8 mouse cellular contexts compared by ENCODE assay signal in the genomic region with DNA sequence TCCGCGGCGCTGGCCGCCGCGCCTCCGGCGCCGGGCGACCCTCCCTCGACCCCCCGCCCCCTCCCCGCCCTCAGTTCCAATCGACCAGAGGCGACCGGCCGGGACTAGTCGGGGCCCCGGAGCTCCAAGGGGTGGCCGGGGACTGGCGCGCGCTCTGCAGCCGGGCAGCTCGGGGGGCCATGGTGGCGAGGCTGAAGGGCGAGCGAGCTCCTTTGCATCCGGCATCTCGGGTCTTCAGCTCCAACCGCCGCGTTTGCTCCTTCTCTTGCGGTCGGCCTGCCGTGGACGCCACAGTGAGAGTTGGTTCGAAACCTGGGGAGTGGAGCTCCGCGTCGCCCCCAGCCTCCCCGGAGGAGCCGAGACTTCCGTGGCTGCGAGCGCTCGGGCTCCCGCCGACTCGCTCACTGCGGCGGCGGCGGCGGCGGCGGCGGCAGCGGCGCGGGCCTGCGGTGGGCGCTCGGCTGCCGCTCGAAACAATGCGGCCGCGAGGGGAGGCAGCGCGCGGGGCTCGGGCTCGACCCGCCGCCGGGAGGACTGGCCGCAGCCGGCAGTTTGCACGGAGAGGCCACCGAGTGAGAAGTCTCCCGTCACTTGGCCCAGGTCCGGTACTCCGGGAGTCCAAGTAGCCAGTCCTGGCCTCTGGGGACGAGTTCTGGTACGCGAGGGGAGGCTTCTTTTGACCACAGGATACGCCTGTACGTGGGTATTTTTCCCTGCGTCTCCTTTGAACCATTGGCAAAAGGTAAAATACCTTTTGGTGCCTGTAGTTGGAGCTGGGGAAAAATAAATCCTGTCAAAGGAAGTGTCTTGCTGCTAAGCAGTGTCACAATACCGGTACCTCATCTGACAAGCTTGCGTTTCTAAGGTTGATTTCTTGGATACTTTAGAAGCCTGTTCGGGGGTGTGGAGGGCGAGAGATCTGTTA. TPM values are rescaled to one million over a fixed set of nuclear protein-coding genes. Genes with fewer than 3 reads are reported as not detected.
DNase-seq lines count a peak whose midpoint lies in the region; ATAC-seq and TF ChIP-seq lines count a peak whose summit lies in the region.

No protein-coding gene starts in this region.

- peak overlapping the region; percentile 86 for H3K4me3 ChIP-seq in intestine, embryonic 16.5 days (ENCODE audit: low read length)
- H3K4me3 ChIP-seq in limb, embryonic 13.5 days, result peak overlapping the region; percentile 81
- peak overlapping the region; percentile 88 for H3K4me3 ChIP-seq in midbrain, postnatal 0 days (ENCODE audit: low read depth, low read length)

- peak; percentile 57 for TF ChIP-seq CTCF in midbrain, postnatal 0 days (IDR thresholded peaks at IDR 0.05)

- peak overlapping the region; percentile 83 for H3K27ac ChIP-seq in intestine, embryonic 16.5 days (ENCODE audit: low read length)
- peak overlapping the region; percentile 97 for H3K27ac ChIP-seq in limb, embryonic 13.5 days
- peak overlapping the region; percentile 90 for H3K27ac ChIP-seq in midbrain, postnatal 0 days (ENCODE audit: low read depth, low read length)

- H3K9ac ChIP-seq in intestine, embryonic 16.5 days (ENCODE audit: low read depth, low read length), result peak overlapping the region; percentile 84
- H3K9ac ChIP-seq in limb, embryonic 13.5 days, result peak overlapping the region; percentile 96
- H3K9ac ChIP-seq in midbrain, postnatal 0 days (replicated peaks; ENCODE audit: low read length, poor library complexity, severe bottlenecking), result peak overlapping the region; percentile 83

- intact Hi-C loops in gastrocnemius, postnatal 36 days (cut with DNase I), result no loop called here

- no peaks in the 10 kb centered on the region for H3K9me3 ChIP-seq in intestine, embryonic 16.5 days (ENCODE audit: control insufficient read depth, low read length)
- no peaks in the 10 kb centered on the region for H3K9me3 ChIP-seq in limb, embryonic 13.5 days
- H3K9me3 ChIP-seq in midbrain, postnatal 0 days (ENCODE audit: low read length), result no peaks in the 10 kb centered on the region

- H3K4me2 ChIP-seq in intestine, embryonic 16.5 days (ENCODE audit: low read depth, low read length), result peak overlapping the region; percentile 89
- peak overlapping the region; percentile 73 for H3K4me2 ChIP-seq in limb, embryonic 13.5 days (replicated peaks)
- peak overlapping the region; percentile 80 for H3K4me2 ChIP-seq in midbrain, postnatal 0 days (ENCODE audit: low read depth, low read length, poor library complexity, severe bottlenecking)

- under 1% methylated on average over 66 of the region's 94 CpGs for WGBS in intestine, embryonic 16.5 days
- under 1% methylated on average over 62 of the region's 94 CpGs for WGBS in limb, embryonic 13.5 days
- under 1% methylated on average over 81 of the region's 94 CpGs for WGBS in midbrain, postnatal 0 days

- no peak for ATAC-seq in CD4-positive, CD25-positive, alpha-beta regulatory T cell, adult 4 months
- ATAC-seq in intestine, embryonic 16.5 days, result peak; percentile 22
- peak; percentile 26 for ATAC-seq in limb, embryonic 13.5 days (ENCODE audit: low FRiP score, low read depth)
- ATAC-seq in midbrain, postnatal 0 days (ENCODE audit: low FRiP score), result peak; percentile 57

- no peaks in the 10 kb centered on the region for H3K4me1 ChIP-seq in intestine, embryonic 16.5 days (ENCODE audit: control insufficient read depth, insufficient read depth, low read length)
- H3K4me1 ChIP-seq in limb, embryonic 13.5 days, result 0 out of 2 replicates have a peak, but pooled peaks cover 4% of the 10 kb centered on the region
- no peaks in the 10 kb centered on the region for H3K4me1 ChIP-seq in midbrain, postnatal 0 days (ENCODE audit: insufficient read depth, low read length)

- peak; percentile 0 for DNase-seq in CD4-positive, CD25-positive, alpha-beta regulatory T cell, adult 2 months (ENCODE audit: low read depth, low spot score)
- DNase-seq in embryo, embryonic 10 days (ENCODE audit: low spot score), result peak; percentile 64
- peak; percentile 7 to 23 for DNase-seq in gastrocnemius, postnatal 36 days
- DNase-seq in midbrain, postnatal 0 days (ENCODE audit: low spot score), result peak; percentile 64
- DNase-seq in testis, postnatal 14 days (ENCODE audit: low spot score), result peak; percentile 39

- no peaks in the 10 kb centered on the region for H3K36me3 ChIP-seq in intestine, embryonic 16.5 days (ENCODE audit: control insufficient read depth, insufficient read depth, low read length)
- H3K36me3 ChIP-seq in limb, embryonic 13.5 days, result no peaks in the 10 kb centered on the region
- H3K36me3 ChIP-seq in midbrain, postnatal 0 days (ENCODE audit: insufficient read depth, low read length), result no peaks in the 10 kb centered on the region

- no peaks in the 10 kb centered on the region for H3K27me3 ChIP-seq in intestine, embryonic 16.5 days (replicated peaks; ENCODE audit: control insufficient read depth, insufficient read depth, low read length)
- H3K27me3 ChIP-seq in limb, embryonic 13.5 days, result no peaks in the 10 kb centered on the region
- H3K27me3 ChIP-seq in midbrain, postnatal 0 days (ENCODE audit: insufficient read depth, low read length), result no peaks in the 10 kb centered on the region

RNA-seq across cellular contexts. Expression of a gene that starts 0.9 kb away (rescaled TPM):
- polyA plus RNA-seq in CD4-positive, CD25-positive, alpha-beta regulatory T cell, adult 4 months (2017; shearing (Covaris generic)), result under 1 TPM in 1 of 2 experiments, not detected in 1; 0.16 TPM
- 1 to 10 TPM; 1.5 to 1.6 TPM for total RNA-seq in gastrocnemius, postnatal 36 days (2021)
- polyA plus RNA-seq in intestine, embryonic 16.5 days (2015; fragmentation: Nextera tagmentation; extraction: Ambion mirVana), result 12.5 and 16.3 TPM in 2 replicates
- polyA plus RNA-seq in limb, embryonic 13.5 days (2015; fragmentation: Nextera tagmentation; extraction: Ambion mirVana), result 54.2 and 59.0 TPM in 2 replicates
- total RNA-seq in midbrain, postnatal 0 days (2014; rRNA removed), result 40.0 and 48.0 TPM in 2 replicates
- 42.6 and 47.7 TPM in 2 replicates for polyA plus RNA-seq in midbrain, postnatal 0 days (2015; fragmentation: Nextera tagmentation; extraction: Ambion mirVana)

Comparison
In these comparisons a context has a peak if more than half of its experiments do, and no peak if none do; other contexts are left out.
1. DNase-seq: peak in every context shown above with its lines; median percentile 64 in embryo, embryonic 10 days; 64 in midbrain, postnatal 0 days; 39 in testis, postnatal 14 days; 15 in gastrocnemius, postnatal 36 days; 0 in CD4-positive, CD25-positive, alpha-beta regulatory T cell, adult 2 months.
2. RNA of a gene that starts 0.9 kb away (polyA plus RNA-seq): 54.2 to 59.0 TPM in limb, embryonic 13.5 days, 42.6 to 47.7 TPM in midbrain, postnatal 0 days and 12.5 to 16.3 TPM in intestine, embryonic 16.5 days; 0.16 TPM in CD4-positive, CD25-positive, alpha-beta regulatory T cell, adult 4 months; every median in the first group is over 10 times any median in the second.
3. Peak in every context shown above with its lines, with median percentiles within 50 percentile points of each other: H3K27ac ChIP-seq, H3K4me2 ChIP-seq, H3K4me3 ChIP-seq and H3K9ac ChIP-seq.